Mouse (Mus musculus) common myeloid progenitor, adult 5-6 weeks (primary cell): ENCODE measurements around the gene Stum. TPM values are rescaled to one million over a fixed set of nuclear protein-coding genes. Genes with fewer than 3 reads are reported as not detected.
"Not testable (repeated sequence)": the region's sequence is repeated elsewhere in the genome, so short reads cannot be mapped to it uniquely, and the experiment has no call there.

Experiments
- ATAC-seq: replicated peaks from 2 replicates; pipeline ENCODE4 v1.8.0; 2016; ENCODE audit warnings: low read depth, mild to moderate bottlenecking, moderate TSS enrichment, inconsistent platforms; ENCODE audit not compliant: poor library complexity, severe bottlenecking
- total RNA-seq: library from RNA; stranded (forward); fragments of 200-1000, 187-1606 nt; gene quantifications from 2 replicates; pipeline ENCODE4 v1.2.3, GENCODE M21; 2017

The Stum gene
- total RNA-seq = not detected in 2 replicates

- ATAC-seq = peak; percentile 70
Observed at GRCm38 (mm10) chr1:180483399-180484291, at the start of gene Stum. TSS of gene Stum (minus strand) at chr1:180483504.

GRCm38 (mm10) chr1:180532671-180533070 is 49.4 kb upstream of the Stum start:
- ATAC-seq = no peak

- no peak for ATAC-seq
Observed at GRCm38 (mm10) chr1:180530457-180531263, 47.4 kb upstream of the Stum start.

GRCm38 (mm10) chr1:180529847-180530246 is 46.5 kb upstream of the Stum start:
- ATAC-seq = no peak

- no peak for ATAC-seq
Observed at GRCm38 (mm10) chr1:180525301-180525700, 42.0 kb upstream of the Stum start.

- no peak for ATAC-seq
Observed at GRCm38 (mm10) chr1:180523320-180523719, 40.0 kb upstream of the Stum start.

- ATAC-seq = no peak
Observed at GRCm38 (mm10) chr1:180520190-180520589, 36.9 kb upstream of the Stum start.

GRCm38 (mm10) chr1:180519520-180519919 is 36.2 kb upstream of the Stum start:
- 0 out of 2 replicates have a peak, but pooled peaks have one; percentile 29 for ATAC-seq

- ATAC-seq = not testable (repeated sequence)
Observed at GRCm38 (mm10) chr1:180518899-180519298, 35.6 kb upstream of the Stum start.

GRCm38 (mm10) chr1:180518412-180518811 is 35.1 kb upstream of the Stum start:
- no peak for ATAC-seq

- peak; percentile 51 for ATAC-seq
Observed at GRCm38 (mm10) chr1:180517390-180518054, 34.2 kb upstream of the Stum start.

- ATAC-seq = no peak
Observed at GRCm38 (mm10) chr1:180514077-180514476, 30.8 kb upstream of the Stum start.

GRCm38 (mm10) chr1:180510879-180511278 is 27.6 kb upstream of the Stum start:
- ATAC-seq = peak; percentile 66

GRCm38 (mm10) chr1:180510442-180510841 is 27.1 kb upstream of the Stum start:
- peak; percentile 55 for ATAC-seq

GRCm38 (mm10) chr1:180508662-180509061 is 25.4 kb upstream of the Stum start:
- ATAC-seq = peak; percentile 43

- no peak for ATAC-seq
Observed at GRCm38 (mm10) chr1:180507291-180507791, 24.0 kb upstream of the Stum start.

GRCm38 (mm10) chr1:180506341-180506740 is 23.0 kb upstream of the Stum start:
- no peak for ATAC-seq

GRCm38 (mm10) chr1:180504899-180505298 is 21.6 kb upstream of the Stum start:
- ATAC-seq = no peak

- no peak for ATAC-seq
Observed at GRCm38 (mm10) chr1:180503484-180503883, 20.2 kb upstream of the Stum start.

GRCm38 (mm10) chr1:180502566-180502965 is 19.3 kb upstream of the Stum start:
- ATAC-seq = no peak
